Mouse (Mus musculus) hematopoietic stem cell, adult 5-6 weeks (primary cell): ENCODE results near the gene Cryzl2. TPM values are rescaled to one million over a fixed set of nuclear protein-coding genes. Genes with fewer than 3 reads are reported as not detected.

Experiments used
- ATAC-seq, 2 experiments: fragments of 125-278 bp in 1 of 2; replicated peaks in 1 of 2; 2 replicates each; pipeline ENCODE4 v1.8.0; 2016 to 2017; ENCODE audit warnings: inconsistent platforms in 2 of 2, mild to moderate bottlenecking in 2 of 2, moderate number of reproducible peaks in 2 of 2, low read depth in 1 of 2, moderate TSS enrichment in 1 of 2; ENCODE audit not compliant: low FRiP score in 2 of 2, poor library complexity in 2 of 2, severe bottlenecking in 2 of 2, insufficient read depth in 1 of 2, low TSS enrichment in 1 of 2
- total RNA-seq: library from RNA; stranded (forward); fragments of 172-1452, 232-1000 nt; gene quantifications from 2 replicates; pipeline ENCODE4 v1.2.3, GENCODE M21; 2017

The Cryzl2 gene
- 25.6 and 35.2 TPM in 2 replicates for total RNA-seq

DNA sequence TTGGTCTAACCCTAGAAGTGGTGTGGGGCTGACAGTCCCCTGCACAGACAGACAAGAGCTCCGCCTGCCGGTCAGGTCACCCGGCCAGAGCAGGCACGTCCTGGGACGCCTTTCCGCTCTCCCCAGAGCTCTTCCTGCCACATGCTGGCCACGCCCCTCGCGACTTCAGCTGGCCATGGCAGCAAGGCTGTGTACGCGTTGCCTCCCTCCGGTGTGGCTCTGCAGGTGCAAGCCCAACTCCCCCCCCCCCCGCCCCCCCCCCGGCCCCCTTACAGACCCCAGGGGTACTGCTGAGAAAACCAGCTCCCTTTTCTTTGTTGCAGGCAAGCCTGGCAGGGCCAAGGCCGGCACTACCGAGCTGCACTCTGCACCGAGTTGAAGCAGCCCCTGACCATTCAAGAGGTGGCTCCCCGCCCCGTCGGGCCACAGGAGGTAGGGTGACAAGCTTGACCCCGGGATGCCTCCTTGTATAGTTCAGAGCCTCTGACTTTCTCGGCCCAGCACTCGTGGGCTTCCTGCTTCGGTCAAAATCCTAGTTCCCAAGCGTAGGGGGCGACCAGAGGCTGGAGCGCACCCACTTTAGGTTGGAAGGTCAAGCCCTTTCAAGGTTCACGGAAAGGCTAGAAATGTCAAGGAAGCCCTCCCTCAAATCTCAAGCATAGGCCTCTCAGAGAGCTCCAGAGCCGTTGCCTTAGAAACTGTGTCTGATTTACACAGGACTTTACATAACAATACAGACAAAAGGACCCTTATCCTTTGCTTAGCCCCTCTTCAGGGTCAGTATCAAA lies at the start of gene Cryzl2:
Cryzl2 (plus strand) TSS at position 157 of the 788 bp plus-strand sequence.
- ATAC-seq: peak; percentile 97 to 99

GRCm38 (mm10) chr1:157409648-157410047 lies 48.7 kb upstream of the Cryzl2 start:
- ATAC-seq: no peak

- ATAC-seq: no peak
These were observed 47.4 kb upstream of the Cryzl2 start for GRCm38 (mm10) chr1:157410937-157411336.

- ATAC-seq: no peak
These were observed 47.1 kb upstream of the Cryzl2 start for GRCm38 (mm10) chr1:157411341-157411710.

DNA sequence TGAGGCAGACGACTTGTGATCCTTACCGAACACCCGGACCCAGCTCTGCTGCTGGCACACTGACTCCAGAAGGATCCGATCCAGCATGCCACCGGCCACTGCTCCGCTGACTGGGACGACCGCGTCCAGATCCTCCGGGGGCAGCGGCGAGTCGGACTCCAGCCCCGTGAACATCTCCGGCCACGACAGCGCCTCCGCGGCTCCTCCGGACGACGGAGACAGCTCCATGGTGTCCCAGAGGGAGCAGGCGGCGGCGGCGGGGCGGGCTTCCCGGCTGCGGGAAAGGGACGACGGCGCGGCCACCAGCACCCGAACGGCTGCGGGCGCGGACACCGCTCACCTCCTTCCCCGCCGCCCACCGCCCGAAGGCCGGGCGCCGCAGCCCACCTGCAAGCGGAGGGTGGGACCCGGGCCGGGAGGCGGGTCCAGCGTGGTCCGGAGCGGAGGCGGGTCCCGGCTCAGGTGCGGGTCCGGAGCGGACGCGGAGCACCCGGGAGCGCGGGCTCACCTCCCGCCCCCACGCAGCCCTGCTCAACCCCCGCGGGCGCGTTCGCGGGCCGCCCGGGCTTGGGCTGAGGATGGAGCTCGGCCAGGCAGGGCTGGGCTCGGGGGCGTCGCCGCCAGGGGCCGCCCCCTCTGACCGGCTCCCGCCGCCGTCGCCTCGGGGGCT lies 46.5 kb upstream of the Cryzl2 start:
- 0 out of 4 replicates have a peak, but pooled peaks of 1 of the 2 experiments have one; percentile 19 for ATAC-seq

- ATAC-seq: peak; percentile 96 to 98
These were observed 45.7 kb upstream of the Cryzl2 start, which contains the start of gene Rasal2 for GRCm38 (mm10) chr1:157412454-157413369. Gene Rasal2, minus strand, starts transcription at chr1:157412595.

DNA sequence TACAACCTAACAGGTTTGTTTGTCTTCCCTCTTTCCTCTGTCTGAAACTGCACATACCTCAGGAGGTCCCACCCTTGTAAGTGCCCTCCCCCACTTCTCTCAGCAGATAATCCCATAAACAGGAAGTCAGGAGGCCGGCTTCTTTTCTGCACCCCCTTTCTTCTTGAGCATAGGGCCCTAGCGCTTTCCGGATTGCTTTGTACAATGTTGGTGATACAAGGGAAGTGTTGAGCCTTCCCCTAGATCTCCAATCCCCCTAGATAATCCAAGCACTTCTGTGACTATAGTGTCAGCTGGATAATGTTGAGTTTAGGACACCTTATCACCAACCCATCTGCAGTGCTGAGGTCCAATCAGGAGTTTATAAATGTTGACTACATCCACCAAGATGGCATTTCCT lies 42.6 kb upstream of the Cryzl2 start:
- no peak for ATAC-seq

GRCm38 (mm10) chr1:157416628-157417027 lies 41.7 kb upstream of the Cryzl2 start:
- no peak for ATAC-seq

GRCm38 (mm10) chr1:157417414-157417813 lies 41.0 kb upstream of the Cryzl2 start:
- ATAC-seq: no peak

GRCm38 (mm10) chr1:157417861-157418260 lies 40.5 kb upstream of the Cryzl2 start:
- ATAC-seq: no peak

DNA sequence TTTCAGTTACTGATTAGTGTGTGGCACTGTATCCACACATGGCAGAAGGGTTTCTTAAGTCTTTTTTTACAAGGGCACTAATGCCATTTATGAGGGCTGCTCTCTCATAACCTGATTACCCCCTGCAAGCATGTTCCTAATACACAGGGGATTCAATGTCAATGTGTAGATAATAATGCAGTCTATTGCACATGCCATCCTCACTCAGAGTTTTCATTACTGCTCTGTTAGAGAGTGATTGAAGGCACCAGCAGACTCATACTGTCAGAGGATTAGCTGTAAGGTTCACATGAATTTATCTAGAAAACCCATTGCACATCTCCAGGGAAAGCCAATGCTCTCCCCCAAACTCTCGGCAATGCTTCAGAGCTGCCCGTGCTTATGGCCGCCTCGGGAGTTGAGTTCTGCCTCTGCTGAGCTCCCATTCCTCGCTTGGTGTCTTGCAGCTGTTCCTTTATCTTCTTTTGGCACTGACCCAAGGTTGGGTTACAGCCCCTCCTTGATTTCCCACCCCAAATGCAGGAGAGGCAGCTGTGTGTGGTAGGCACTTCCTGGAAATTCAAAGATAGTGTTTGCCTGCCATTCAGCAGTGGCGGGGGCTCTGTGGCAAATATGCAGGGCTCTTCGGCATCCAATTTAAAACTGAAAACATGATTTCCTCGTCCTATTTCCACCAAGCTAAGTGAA lies 32.5 kb upstream of the Cryzl2 start:
- no peak for ATAC-seq

GRCm38 (mm10) chr1:157426933-157427332 lies 31.4 kb upstream of the Cryzl2 start:
- ATAC-seq: no peak

DNA sequence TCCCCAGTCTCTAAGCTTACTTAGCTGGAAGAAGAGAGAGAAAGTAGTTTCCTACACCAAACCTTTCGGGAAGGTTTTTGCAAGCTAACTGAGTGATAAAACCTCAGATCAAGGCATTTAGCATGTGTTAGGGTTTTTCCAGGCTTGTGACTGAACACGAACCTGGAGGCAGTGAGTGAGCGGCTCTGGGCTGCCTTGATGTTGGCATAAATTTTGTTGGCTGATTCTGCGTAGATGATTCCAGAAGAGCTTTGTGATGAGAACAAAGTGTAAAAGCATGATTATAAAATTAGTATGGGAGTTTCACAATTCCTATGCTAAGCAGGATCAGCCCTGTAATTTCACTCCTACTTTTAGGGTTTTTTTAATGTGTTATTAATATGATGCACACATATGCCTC lies 30.8 kb upstream of the Cryzl2 start:
- ATAC-seq: no peak

DNA sequence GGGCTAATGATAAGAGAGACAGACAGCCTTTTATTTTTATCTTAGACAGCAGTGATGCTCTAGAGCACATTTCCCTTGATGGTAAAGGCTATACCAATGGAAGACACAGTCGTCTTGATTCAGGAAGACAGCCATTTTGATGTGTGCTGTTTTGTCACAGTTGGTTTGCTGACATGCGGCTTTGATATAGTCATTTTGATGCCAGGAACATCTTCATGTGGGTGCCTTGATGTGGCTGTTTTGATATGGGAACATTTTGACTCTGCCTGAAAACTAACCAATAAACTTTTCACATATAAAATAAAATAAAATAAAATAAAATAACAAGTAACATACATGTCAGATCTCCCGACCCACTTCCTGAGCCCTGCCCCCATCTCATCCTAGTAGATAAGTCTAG lies 30.0 kb upstream of the Cryzl2 start:
- ATAC-seq: no peak

DNA sequence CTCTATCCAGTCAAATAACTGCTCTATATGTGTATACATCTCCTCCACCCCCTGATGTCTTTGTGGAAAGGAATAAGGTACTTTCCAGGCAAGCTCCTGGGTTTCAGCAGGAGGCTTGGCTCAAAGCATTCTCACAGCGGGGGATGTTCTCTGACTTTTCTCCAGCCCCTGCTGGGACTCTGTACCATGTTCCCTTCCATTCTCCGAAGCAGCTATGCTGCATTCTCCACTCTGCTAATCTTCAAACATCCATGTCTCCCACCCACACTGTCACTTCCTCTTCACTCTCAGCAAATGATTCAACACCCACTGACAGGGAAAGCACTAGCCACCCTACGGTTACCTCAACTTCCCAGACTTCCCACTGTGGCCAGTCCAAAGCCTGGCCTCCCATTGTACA lies 25.1 kb upstream of the Cryzl2 start:
- ATAC-seq: no peak

- no peak for ATAC-seq
These were observed 24.0 kb upstream of the Cryzl2 start for GRCm38 (mm10) chr1:157434404-157434803.

GRCm38 (mm10) chr1:157435926-157436325 lies 22.5 kb upstream of the Cryzl2 start:
- ATAC-seq: no peak; a peak in 1 of 4 replicates
